Mouse (Mus musculus): ENCODE measurements around the gene Vash2. TPM values are rescaled to one million over a fixed set of nuclear protein-coding genes. Genes with fewer than 3 reads are reported as not detected.

Gene Vash2
- polyA plus RNA-seq, 1 experiment = not detected

GRCm38 (mm10) chr1:190981412-190981811 is 2.3 kb upstream of the Vash2 start:
- WGBS = 80% methylated on average over 4 of the region's 4 CpGs
- Histone ChIP-seq H3K27ac (ENCODE audit: control insufficient read depth, insufficient read depth, low read depth, low read length, poor library complexity) (no peak overlapping the region), H3K4me1 (ENCODE audit: control insufficient read depth, insufficient read depth, low read length) (no peaks in the 10 kb centered on the region; the same call in 1 of the 2 replicates), H3K4me3 (replicated peaks; ENCODE audit: control insufficient read depth, low read depth, low read length) (no peak overlapping the region)
- TF ChIP-seq CTCF (IDR thresholded peaks at IDR 0.05; ENCODE audit: control insufficient read depth, insufficient read depth, low read length) (no peak), POLR2A (IDR thresholded peaks at IDR 0.05; ENCODE audit: borderline replicate concordance, control insufficient read depth, low read depth, low read length) (no peak)

DNA sequence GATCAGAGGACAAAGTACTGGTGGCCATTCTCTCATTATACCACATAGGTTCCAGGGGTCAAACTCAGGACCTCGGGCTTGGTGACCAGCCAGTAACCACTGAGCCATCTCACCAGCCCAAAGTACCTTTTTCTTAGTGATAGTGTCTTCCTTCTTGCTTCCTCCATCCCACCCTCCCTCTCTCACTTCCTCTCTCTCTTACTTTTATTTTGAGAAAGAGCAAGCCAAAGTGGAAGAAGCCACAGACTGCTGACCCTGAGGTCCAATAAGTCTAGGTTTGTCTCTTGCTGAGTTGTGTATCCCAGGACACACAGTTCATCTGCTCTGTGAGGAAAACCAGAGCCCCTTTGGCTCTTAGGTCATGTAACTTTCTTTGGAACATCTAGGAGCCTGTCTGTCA is 1.4 kb upstream of the Vash2 start:
- TF ChIP-seq POLR2A (IDR thresholded peaks at IDR 0.05; ENCODE audit: borderline replicate concordance, control insufficient read depth, low read depth, low read length) (no peak), CTCF (IDR thresholded peaks at IDR 0.05; ENCODE audit: control insufficient read depth, insufficient read depth, low read length) (no peak)
- 67% methylated on average over 1 of the region's 1 CpGs for WGBS

GRCm38 (mm10) chr1:190978511-190979073 is 504 bp downstream of the Vash2 start:
- TF ChIP-seq CTCF (IDR thresholded peaks at IDR 0.05; ENCODE audit: control insufficient read depth, insufficient read depth, low read length) = no peak
- no peak for TF ChIP-seq POLR2A (IDR thresholded peaks at IDR 0.05; ENCODE audit: borderline replicate concordance, control insufficient read depth, low read depth, low read length)
- WGBS = under 1% methylated on average over 46 of the region's 46 CpGs
- Histone ChIP-seq H3K27ac (ENCODE audit: control insufficient read depth, insufficient read depth, low read depth, low read length, poor library complexity) (no peak overlapping the region), H3K4me3 (replicated peaks; ENCODE audit: control insufficient read depth, low read depth, low read length) (no peak overlapping the region), H3K4me1 (ENCODE audit: control insufficient read depth, insufficient read depth, low read length) (no peaks in the 10 kb centered on the region; the same call in 1 of the 2 replicates)

More for the DNA sequence above, 1.4 kb upstream of the Vash2 start:
- no peak overlapping the region for H3K4me3 ChIP-seq (replicated peaks; ENCODE audit: control insufficient read depth, low read depth, low read length)
- H3K27ac ChIP-seq (ENCODE audit: control insufficient read depth, insufficient read depth, low read depth, low read length, poor library complexity) = no peak overlapping the region
- H3K4me1 ChIP-seq (ENCODE audit: control insufficient read depth, insufficient read depth, low read length) = no peaks in the 10 kb centered on the region; the same call in 1 of the 2 replicates

- Histone ChIP-seq H3K4me3 (replicated peaks; ENCODE audit: control insufficient read depth, low read depth, low read length) (no peak overlapping the region), H3K4me1 (ENCODE audit: control insufficient read depth, insufficient read depth, low read length) (no peaks in the 10 kb centered on the region; the same call in 1 of the 2 replicates), H3K27ac (ENCODE audit: control insufficient read depth, insufficient read depth, low read depth, low read length, poor library complexity) (no peak overlapping the region)
- TF ChIP-seq POLR2A (IDR thresholded peaks at IDR 0.05; ENCODE audit: borderline replicate concordance, control insufficient read depth, low read depth, low read length) = no peak
- TF ChIP-seq CTCF (IDR thresholded peaks at IDR 0.05; ENCODE audit: control insufficient read depth, insufficient read depth, low read length) = no peak
- WGBS = 12% methylated on average over 22 of the region's 22 CpGs
Measured at GRCm38 (mm10) chr1:190978001-190978400, 1.1 kb downstream of the Vash2 start.

DNA sequence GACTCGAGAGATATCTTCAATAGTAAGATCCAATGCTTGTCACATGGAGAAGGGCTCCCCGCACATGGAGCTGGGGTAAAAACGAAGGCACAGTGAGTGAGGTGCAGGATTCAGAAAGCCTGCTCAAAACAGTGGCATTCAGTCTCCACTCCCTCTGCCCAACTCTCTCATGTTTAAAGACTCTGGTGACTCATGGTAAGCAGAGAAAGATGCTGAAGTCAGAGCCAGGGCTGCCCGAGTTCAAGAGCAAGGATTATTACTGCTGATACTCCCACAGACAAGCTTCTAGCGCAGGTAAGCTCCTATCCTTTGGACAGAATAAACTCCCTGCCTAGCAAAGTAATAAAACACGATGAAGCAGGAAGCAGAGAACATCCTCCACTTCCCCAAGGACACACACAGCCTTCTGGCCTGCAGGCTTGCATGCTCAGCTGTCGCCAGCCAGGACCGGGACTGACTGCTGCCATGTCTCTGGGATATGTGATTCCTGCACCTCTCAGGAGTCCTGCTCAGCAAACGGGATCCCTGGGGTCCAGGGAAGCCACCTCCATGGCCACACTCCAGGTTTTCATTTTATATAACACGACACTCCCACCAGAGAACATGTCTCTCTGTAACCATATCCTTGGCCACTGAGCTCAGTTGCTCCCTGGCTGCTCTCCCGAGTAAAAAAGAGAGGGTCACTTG is 2.1 kb downstream of the Vash2 start:
- TF ChIP-seq CTCF (IDR thresholded peaks at IDR 0.05; ENCODE audit: control insufficient read depth, insufficient read depth, low read length) = no peak
- no peak for TF ChIP-seq POLR2A (IDR thresholded peaks at IDR 0.05; ENCODE audit: borderline replicate concordance, control insufficient read depth, low read depth, low read length)
- Histone ChIP-seq H3K27ac (ENCODE audit: control insufficient read depth, insufficient read depth, low read depth, low read length, poor library complexity) (no peak overlapping the region), H3K4me1 (ENCODE audit: control insufficient read depth, insufficient read depth, low read length) (no peaks in the 10 kb centered on the region; the same call in 1 of the 2 replicates), H3K4me3 (replicated peaks; ENCODE audit: control insufficient read depth, low read depth, low read length) (no peak overlapping the region)
- 63% methylated on average over 11 of the region's 11 CpGs for WGBS

DNA sequence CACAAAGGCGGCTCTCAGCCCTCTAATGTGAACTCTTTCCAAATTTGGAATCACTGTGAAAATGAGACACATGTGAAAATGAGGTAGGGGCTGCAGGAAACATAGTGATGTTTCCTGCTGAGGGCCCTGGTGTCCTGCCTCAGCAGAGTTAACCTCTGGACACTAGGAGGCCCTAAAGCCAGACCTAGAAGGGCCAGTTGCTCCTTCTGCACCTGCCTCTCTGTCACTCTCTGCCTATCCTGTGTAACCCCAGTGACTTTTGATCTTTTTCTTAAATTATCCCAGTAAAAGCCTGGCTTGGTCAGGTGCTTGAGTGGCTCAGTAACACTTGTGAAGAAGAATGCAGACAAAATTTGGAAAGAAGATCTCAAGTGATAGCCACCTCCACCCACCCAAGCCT is 4.3 kb downstream of the Vash2 start:
- H3K4me1 ChIP-seq (ENCODE audit: control insufficient read depth, insufficient read depth, low read length) = no peaks in the 10 kb centered on the region
- WGBS = 54% methylated on average over 1 of the region's 1 CpGs
- TF ChIP-seq POLR2A (IDR thresholded peaks at IDR 0.05; ENCODE audit: borderline replicate concordance, control insufficient read depth, low read depth, low read length) = no peak
- TF ChIP-seq CTCF (IDR thresholded peaks at IDR 0.05; ENCODE audit: control insufficient read depth, insufficient read depth, low read length) = no peak

DNA sequence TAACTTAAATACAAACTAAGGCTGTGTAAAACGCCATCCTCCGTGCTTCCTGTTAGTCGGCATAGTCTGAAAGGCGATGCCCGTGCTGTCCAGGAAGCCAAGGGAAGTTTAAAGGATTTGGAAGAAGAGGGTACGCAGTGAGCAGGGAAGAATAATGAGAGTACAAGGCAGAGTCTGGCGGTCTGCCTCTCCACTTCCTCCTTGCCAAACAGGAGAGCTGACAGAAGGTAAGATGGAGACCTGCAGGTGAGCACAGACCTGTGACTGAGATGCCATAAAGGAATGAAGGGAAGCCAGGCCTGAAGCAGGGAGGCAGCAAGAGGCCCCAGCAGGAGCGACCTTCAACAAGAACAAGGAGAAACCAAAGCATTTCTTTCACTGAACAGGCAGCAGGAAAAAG is 4.9 kb downstream of the Vash2 start:
- Histone ChIP-seq H3K4me1 (ENCODE audit: control insufficient read depth, insufficient read depth, low read length) (no peaks in the 10 kb centered on the region), H3K4me3 (replicated peaks; ENCODE audit: control insufficient read depth, low read depth, low read length) (no peak overlapping the region), H3K27ac (ENCODE audit: control insufficient read depth, insufficient read depth, low read depth, low read length, poor library complexity) (no peak overlapping the region)
- no peak for TF ChIP-seq CTCF (IDR thresholded peaks at IDR 0.05; ENCODE audit: control insufficient read depth, insufficient read depth, low read length)
- no peak for TF ChIP-seq POLR2A (IDR thresholded peaks at IDR 0.05; ENCODE audit: borderline replicate concordance, control insufficient read depth, low read depth, low read length)
- 82% methylated on average over 8 of the region's 8 CpGs for WGBS

More for the DNA sequence above, 4.3 kb downstream of the Vash2 start:
- Histone ChIP-seq H3K27ac (ENCODE audit: control insufficient read depth, insufficient read depth, low read depth, low read length, poor library complexity) (no peak overlapping the region), H3K4me3 (replicated peaks; ENCODE audit: control insufficient read depth, low read depth, low read length) (no peak overlapping the region)

DNA sequence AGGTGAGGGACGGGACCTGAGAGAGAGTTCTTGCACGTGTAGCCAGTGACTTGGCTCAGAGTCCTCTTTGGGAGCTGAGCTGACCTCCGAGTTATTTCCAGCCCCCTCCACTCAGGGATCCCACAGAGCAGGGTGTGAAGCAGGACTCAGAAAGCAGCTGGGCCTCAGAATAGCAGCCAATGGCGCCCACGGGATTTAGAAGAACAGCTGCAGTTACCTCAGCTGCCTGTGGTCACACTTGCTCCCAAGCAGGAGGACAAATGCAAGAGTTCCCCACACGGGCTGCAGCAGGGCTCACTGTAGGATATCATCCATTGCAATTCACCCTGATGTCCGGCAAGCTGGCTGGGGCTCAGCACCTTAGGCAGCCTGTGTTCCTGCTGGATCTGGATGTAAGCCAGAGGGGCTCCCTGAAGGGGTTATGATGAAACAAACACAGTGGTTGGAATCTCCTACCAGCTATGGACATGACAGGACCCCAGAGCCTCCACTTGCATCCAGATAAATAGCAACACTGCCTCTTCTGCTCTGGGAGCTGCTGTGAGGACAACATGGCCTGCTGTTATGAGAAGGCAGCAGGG is 6.4 kb downstream of the Vash2 start:
- no peak overlapping the region for H3K27ac ChIP-seq (ENCODE audit: control insufficient read depth, insufficient read depth, low read depth, low read length, poor library complexity)
- WGBS = 70% methylated on average over 7 of the region's 7 CpGs
- no peak overlapping the region for H3K4me3 ChIP-seq (replicated peaks; ENCODE audit: control insufficient read depth, low read depth, low read length)
- H3K4me1 ChIP-seq (ENCODE audit: control insufficient read depth, insufficient read depth, low read length) = no peaks in the 10 kb centered on the region
- no peak for TF ChIP-seq CTCF (IDR thresholded peaks at IDR 0.05; ENCODE audit: control insufficient read depth, insufficient read depth, low read length)
- no peak for TF ChIP-seq POLR2A (IDR thresholded peaks at IDR 0.05; ENCODE audit: borderline replicate concordance, control insufficient read depth, low read depth, low read length)

Measured in bone marrow, adult 2 months (tissue).